Mouse (Mus musculus): ENCODE measurements around the gene Mettl15. TPM values are rescaled to one million over a fixed set of nuclear protein-coding genes. Genes with fewer than 3 reads are reported as not detected.

Gene Mettl15
- 2.1 and 3.7 TPM in 2 replicates for polyA plus RNA-seq (2012; rRNA removed)

GRCm38 (mm10) chr2:109280600-109281340 is at the start of gene Mettl15, which contains the start of gene Kif18a:
Mettl15 (minus strand) TSS chr2:109280748.
Kif18a (plus strand) TSS chr2:109280738.

Other genes with a start within 250 kb of the Mettl15 start
- gene Kif18a, start within 50 bp of the Mettl15 start, polyA plus RNA-seq (2012; rRNA removed), result 0.08 and 0.23 TPM in 2 replicates

Measured in ovary, adult 2 months (tissue).